Mouse (Mus musculus): Measurements from ENCODE around the gene Olfr961. TPM values are rescaled to one million over a fixed set of nuclear protein-coding genes. Genes with fewer than 3 reads are reported as not detected.

Olfr961 gene
- total RNA-seq (2021) = not detected
- long read RNA-seq, experiment 1 = 0 reads
- long read RNA-seq, experiment 2 = 0 reads

- no peak for DNase-seq (ENCODE audit: low spot score in 2 of 2)
Measured at GRCm38 (mm10) chr9:39644785-39645184, at the start of gene Olfr961. TSS of gene Olfr961 (plus strand) at chr9:39645085.

- no peak for DNase-seq (ENCODE audit: low spot score in 2 of 2)
Measured at GRCm38 (mm10) chr9:39602536-39603332, 42.2 kb upstream of the Olfr961 start.

- no peak for DNase-seq (ENCODE audit: low spot score in 2 of 2)
Measured at GRCm38 (mm10) chr9:39603333-39603845, 41.5 kb upstream of the Olfr961 start.

GRCm38 (mm10) chr9:39603999-39604453 is 40.9 kb upstream of the Olfr961 start, which contains the start of gene AW551984:
TSS of gene AW551984 (minus strand) at chr9:39604403.
- DNase-seq (ENCODE audit: low spot score in 2 of 2) = no peak

- no peak for DNase-seq (ENCODE audit: low spot score in 2 of 2)
Measured at GRCm38 (mm10) chr9:39608497-39608896, 36.4 kb upstream of the Olfr961 start.

GRCm38 (mm10) chr9:39610355-39610754 is 34.5 kb upstream of the Olfr961 start, which contains the start of gene Olfr148:
TSS of gene Olfr148 (plus strand) at chr9:39610655.
- DNase-seq (ENCODE audit: low spot score in 2 of 2) = no peak

GRCm38 (mm10) chr9:39611953-39612352 is 32.9 kb upstream of the Olfr961 start:
- DNase-seq (ENCODE audit: low spot score in 2 of 2) = no peak

GRCm38 (mm10) chr9:39621073-39621472 is 23.8 kb upstream of the Olfr961 start, which contains the start of gene Olfr960:
TSS of gene Olfr960 (plus strand) at chr9:39621373.
- no peak for DNase-seq (ENCODE audit: low spot score in 2 of 2)

- no peak for DNase-seq (ENCODE audit: low spot score in 2 of 2)
Measured at GRCm38 (mm10) chr9:39623783-39624182, 21.1 kb upstream of the Olfr961 start.

GRCm38 (mm10) chr9:39624711-39625110 is 20.2 kb upstream of the Olfr961 start:
- no peak for DNase-seq (ENCODE audit: low spot score in 2 of 2)

- no peak for DNase-seq (ENCODE audit: low spot score in 2 of 2)
Measured at GRCm38 (mm10) chr9:39629069-39629468, 15.8 kb upstream of the Olfr961 start.

- DNase-seq (ENCODE audit: low spot score in 2 of 2) = no peak
Measured at GRCm38 (mm10) chr9:39633913-39634594, 10.8 kb upstream of the Olfr961 start.

GRCm38 (mm10) chr9:39647382-39647781 is 2.5 kb downstream of the Olfr961 start:
- no peak for DNase-seq (ENCODE audit: low spot score in 2 of 2)

- DNase-seq (ENCODE audit: low spot score in 2 of 2) = no peak
Measured at GRCm38 (mm10) chr9:39654756-39655396, 10.0 kb downstream of the Olfr961 start.

- DNase-seq (ENCODE audit: low spot score in 2 of 2) = no peak
Measured at GRCm38 (mm10) chr9:39666905-39667304, 22.0 kb downstream of the Olfr961 start, which contains the start of gene Olfr963. TSS of gene Olfr963 (plus strand) at chr9:39667205.

- no peak for DNase-seq (ENCODE audit: low spot score in 2 of 2)
Measured at GRCm38 (mm10) chr9:39669723-39670122, 24.8 kb downstream of the Olfr961 start.

- DNase-seq (ENCODE audit: low spot score in 2 of 2) = no peak
Measured at GRCm38 (mm10) chr9:39674820-39675219, 29.9 kb downstream of the Olfr961 start.

GRCm38 (mm10) chr9:39678557-39678956 is 33.7 kb downstream of the Olfr961 start:
- no peak for DNase-seq (ENCODE audit: low spot score in 2 of 2)

- DNase-seq (ENCODE audit: low spot score in 2 of 2) = no peak
Measured at GRCm38 (mm10) chr9:39679280-39679679, 34.4 kb downstream of the Olfr961 start.

All from adrenal gland, postnatal 4 days (tissue).